Mouse (Mus musculus): ENCODE data around the gene Ust. TPM values are rescaled to one million over a fixed set of nuclear protein-coding genes. Genes with fewer than 3 reads are reported as not detected.

Ust gene
- total and polyA plus RNA-seq, 3 experiments, result not detected

DNA sequence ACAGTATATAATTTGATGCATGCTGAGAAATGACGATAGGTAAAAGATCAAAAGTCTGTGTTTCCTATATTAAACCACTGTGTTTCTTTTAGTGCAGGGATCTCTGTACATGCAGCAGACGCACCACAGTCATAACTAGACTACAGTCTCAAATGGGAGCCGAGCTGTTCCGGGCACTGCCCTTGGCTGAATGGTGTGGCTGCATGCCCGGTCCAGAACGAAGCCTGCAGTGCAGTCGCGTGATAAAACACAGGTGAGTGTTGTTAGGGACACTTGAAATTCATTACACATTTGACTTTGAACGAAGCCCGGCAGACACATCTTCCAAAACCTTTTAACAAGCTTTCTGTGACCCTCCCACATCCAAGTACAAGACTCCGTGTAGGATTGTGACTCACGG is 46.6 kb downstream of the Ust start:
- in situ Hi-C loops (cut with MboI; ENCODE audit: low pct_ligation_motif_present, low pct_unique_long_range_greater_than_20kb, low sequenced_read_pairs) (no loop called here), dilution Hi-C loops (cut with MboI; ENCODE audit: extremely low pct_ligation_motif_present, extremely low pct_unique_long_range_greater_than_20kb, low sequenced_read_pairs) (no loop called here)
- no peaks in the 10 kb centered on the region for H3K9me3 ChIP-seq (replicated peaks; ENCODE audit: low read length)
- H3K4me1 ChIP-seq (ENCODE audit: control insufficient read depth in 1 of 2, insufficient read depth in 2 of 2), result no peaks in the 10 kb centered on the region
- no peak overlapping the region for H3K9ac ChIP-seq (ENCODE audit: insufficient read depth, low read depth)
- no peak for DNase-seq (ENCODE audit: extremely low read depth)
- no peaks in the 10 kb centered on the region for H3K36me3 ChIP-seq (replicated peaks in 1 of 2; ENCODE audit: control insufficient read depth in 1 of 2, insufficient read depth in 1 of 2, low read length in 1 of 2)
- H3K27me3 ChIP-seq (replicated peaks), result no peaks in the 10 kb centered on the region
- no peak overlapping the region for H3K4me2 ChIP-seq (ENCODE audit: insufficient read depth, low read depth, poor library complexity, severe bottlenecking)
- no peak overlapping the region for H3K27ac ChIP-seq (ENCODE audit: insufficient read depth, low read depth)
- TF ChIP-seq UBTF (IDR thresholded peaks at IDR 0.05; ENCODE audit: low read depth, low read length), result no peak
- TF ChIP-seq RCOR1 (conservative IDR thresholded peaks at IDR 0.05; ENCODE audit: low read depth, low read length), result no peak
- TF ChIP-seq PAX5 (IDR thresholded peaks at IDR 0.05; ENCODE audit: low read length), result no peak
- TF ChIP-seq ZKSCAN1 (IDR thresholded peaks at IDR 0.05; ENCODE audit: borderline replicate concordance, low read depth, low read length), result no peak
- TF ChIP-seq CHD1 (IDR thresholded peaks at IDR 0.05; ENCODE audit: low read depth, low read length), result no peak
- no peak for TF ChIP-seq GABPA (IDR thresholded peaks at IDR 0.05; ENCODE audit: insufficient replicate concordance, low read depth, low read length)
- no peak for TF ChIP-seq JUND (conservative IDR thresholded peaks at IDR 0.05; ENCODE audit: low read depth, low read length)
- no peak for TF ChIP-seq MAFK (IDR thresholded peaks at IDR 0.05; ENCODE audit: insufficient replicate concordance, low read length)
- no peak for TF ChIP-seq MYC (IDR thresholded peaks at IDR 0.05; ENCODE audit: low read depth, low read length)
- TF ChIP-seq POLR2AphosphoS2 (IDR thresholded peaks at IDR 0.05; ENCODE audit: low read depth, low read length), result no peak
- no peak for TF ChIP-seq ZMIZ1 (IDR thresholded peaks at IDR 0.05; ENCODE audit: low read depth, low read length)
- TF ChIP-seq RAD21 (IDR thresholded peaks at IDR 0.05; ENCODE audit: low read depth, low read length), result no peak
- TF ChIP-seq ETS1 (conservative IDR thresholded peaks at IDR 0.05; ENCODE audit: low read depth, low read length), result no peak
- no peak for TF ChIP-seq JUN (IDR thresholded peaks at IDR 0.05; ENCODE audit: insufficient read depth, low read depth, low read length)
- TF ChIP-seq MAX (IDR thresholded peaks at IDR 0.05; ENCODE audit: low read length), result no peak
- no peaks in the 10 kb centered on the region for H3K79me2 ChIP-seq (replicated peaks; ENCODE audit: control insufficient read depth, extremely low read depth, insufficient read depth, poor library complexity, severe bottlenecking)
- no peak overlapping the region for H3K4me3 ChIP-seq (replicated peaks in 1 of 3; ENCODE audit: low read depth in 2 of 3, low read length in 2 of 3, poor library complexity in 1 of 3)

DNA sequence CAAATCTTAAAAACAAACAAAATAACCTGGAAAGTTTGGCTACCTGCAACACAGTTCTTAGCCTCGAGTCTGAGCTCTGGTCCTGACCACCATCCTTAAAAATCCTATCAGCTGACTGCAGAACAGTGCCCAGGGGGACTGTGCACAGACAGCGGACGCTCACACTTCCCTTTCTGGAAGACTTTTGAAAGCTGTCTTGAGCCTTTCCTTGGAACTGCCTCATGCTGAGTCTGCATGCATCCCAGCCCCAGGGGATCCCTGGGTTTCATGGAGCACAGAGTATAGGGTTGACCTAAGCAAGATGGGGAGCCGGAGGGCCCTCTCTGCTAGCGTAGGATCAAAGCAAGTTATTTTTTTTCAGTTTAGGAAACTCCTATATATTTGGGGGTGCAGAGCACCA is 47.6 kb downstream of the Ust start:
- dilution Hi-C loops (cut with MboI; ENCODE audit: extremely low pct_ligation_motif_present, extremely low pct_unique_long_range_greater_than_20kb, low sequenced_read_pairs), result no loop called here
- TF ChIP-seq POLR2A (IDR thresholded peaks at IDR 0.05; ENCODE audit: low read depth, low read length) (no peak), MAZ (IDR thresholded peaks at IDR 0.05; ENCODE audit: low read depth, low read length) (no peak), MXI1 (IDR thresholded peaks at IDR 0.05; ENCODE audit: low read depth, low read length) (no peak), CHD2 (IDR thresholded peaks at IDR 0.05; ENCODE audit: low read length) (no peak), E2F4 (IDR thresholded peaks at IDR 0.05; ENCODE audit: insufficient replicate concordance, low read depth, low read length) (no peak), CTCF (conservative IDR thresholded peaks at IDR 0.05 in 1 of 2, IDR thresholded peaks at IDR 0.05 in 1 of 2; ENCODE audit: low read depth in 2 of 2, low read length in 2 of 2) (no peak), MYC (IDR thresholded peaks at IDR 0.05; ENCODE audit: low read depth, low read length) (no peak), GABPA (IDR thresholded peaks at IDR 0.05; ENCODE audit: insufficient replicate concordance, low read depth, low read length) (no peak), HCFC1 (IDR thresholded peaks at IDR 0.05; ENCODE audit: low read depth, low read length) (no peak), JUN (IDR thresholded peaks at IDR 0.05; ENCODE audit: insufficient read depth, low read depth, low read length) (no peak), ETS1 (conservative IDR thresholded peaks at IDR 0.05; ENCODE audit: low read depth, low read length) (no peak), RAD21 (IDR thresholded peaks at IDR 0.05; ENCODE audit: low read depth, low read length) (no peak), MAFK (IDR thresholded peaks at IDR 0.05; ENCODE audit: insufficient replicate concordance, low read length) (no peak), NELFE (IDR thresholded peaks at IDR 0.05; ENCODE audit: low read depth, low read length) (no peak), ZMIZ1 (IDR thresholded peaks at IDR 0.05; ENCODE audit: low read depth, low read length) (no peak), MAX (IDR thresholded peaks at IDR 0.05; ENCODE audit: low read length) (no peak), RCOR1 (conservative IDR thresholded peaks at IDR 0.05; ENCODE audit: low read depth, low read length) (no peak), ELF1 (IDR thresholded peaks at IDR 0.05; ENCODE audit: low read depth, low read length) (no peak), ZNF384 (IDR thresholded peaks at IDR 0.05; ENCODE audit: low read depth, low read length) (no peak)
- in situ Hi-C loops (cut with MboI; ENCODE audit: low pct_ligation_motif_present, low pct_unique_long_range_greater_than_20kb, low sequenced_read_pairs), result no loop called here

More for the DNA sequence above, 47.6 kb downstream of the Ust start:
- no peak overlapping the region for H3K4me3 ChIP-seq (replicated peaks in 1 of 3; ENCODE audit: low read depth in 2 of 3, low read length in 2 of 3, poor library complexity in 1 of 3)
- H3K36me3 ChIP-seq (replicated peaks in 1 of 2; ENCODE audit: control insufficient read depth in 1 of 2, insufficient read depth in 1 of 2, low read length in 1 of 2), result no peaks in the 10 kb centered on the region
- H3K4me2 ChIP-seq (ENCODE audit: insufficient read depth, low read depth, poor library complexity, severe bottlenecking), result no peak overlapping the region
- no peaks in the 10 kb centered on the region for H3K27me3 ChIP-seq (replicated peaks)
- no peaks in the 10 kb centered on the region for H3K79me2 ChIP-seq (replicated peaks; ENCODE audit: control insufficient read depth, extremely low read depth, insufficient read depth, poor library complexity, severe bottlenecking)
- H3K27ac ChIP-seq (ENCODE audit: insufficient read depth, low read depth), result no peak overlapping the region
- H3K9ac ChIP-seq (ENCODE audit: insufficient read depth, low read depth), result no peak overlapping the region
- H3K9me3 ChIP-seq (replicated peaks; ENCODE audit: low read length), result no peaks in the 10 kb centered on the region
- no peaks in the 10 kb centered on the region for H3K4me1 ChIP-seq (ENCODE audit: control insufficient read depth in 1 of 2, insufficient read depth in 2 of 2)
- no peak for DNase-seq (ENCODE audit: extremely low read depth)

All from CH12.LX (cell line).